Mouse (Mus musculus): ENCODE measurements around the gene Kif15.

GRCm38 (mm10) chr9:123060172-123060571, 109.3 kb downstream of the Kif15 start:
- TF ChIP-seq POLR2A (IDR thresholded peaks at IDR 0.05; ENCODE audit: insufficient read depth, low read depth, low read length), result no peak
- TF ChIP-seq EP300 (IDR thresholded peaks at IDR 0.05; ENCODE audit: insufficient read depth, low read depth, low read length), result no peak
- no peak for TF ChIP-seq CTCF (IDR thresholded peaks at IDR 0.05)
